Mouse (Mus musculus) midbrain, embryonic 11.5 days (tissue): Measurements from ENCODE around the gene Olig1. TPM values are rescaled to one million over a fixed set of nuclear protein-coding genes. Genes with fewer than 3 reads are reported as not detected.
A peak's percentile ranks its signal among the peaks of the same experiment; 100 is the strongest.

ENCODE experiments used
- ATAC-seq: fragments of 200-750 bp; cut with Nextera tagmentation; 2 replicates; pipeline ENCODE4 v1.8.0; 2017; ENCODE audit warnings: moderate TSS enrichment, moderate library complexity; ENCODE audit not compliant: low FRiP score
- DNase-seq: peaks from one replicate; pipeline ENCODE4 v3.0.0; 2015; ENCODE audit warnings: low spot score; ENCODE audit errors: missing footprints
- H3K27ac ChIP-seq: fragments of 300-500 bp; sonication (generic); 2 replicates; pipeline ENCODE4 v1.5.1; 2014; ENCODE audit warnings: low read depth, low read length
- H3K27me3 ChIP-seq: fragments of 300-500 bp; sonication (generic); 2 replicates; pipeline ENCODE4 v1.6.1; 2014; ENCODE audit warnings: mild to moderate bottlenecking, low read length, moderate library complexity, mixed read lengths; ENCODE audit not compliant: control insufficient read depth, insufficient read depth
- H3K36me3 ChIP-seq: fragments of 300-500 bp; sonication (generic); 2 replicates; pipeline ENCODE4 v1.6.1; 2014; ENCODE audit warnings: mild to moderate bottlenecking, low read length, moderate library complexity, mixed read lengths; ENCODE audit not compliant: control insufficient read depth, insufficient read depth
- H3K4me1 ChIP-seq: fragments of 300-500 bp; sonication (generic); 2 replicates; pipeline ENCODE4 v1.6.1; 2014; ENCODE audit warnings: low read length; ENCODE audit not compliant: control insufficient read depth, insufficient read depth
- H3K4me2 ChIP-seq: fragments of 300-500 bp; sonication (generic); 2 replicates; pipeline ENCODE4 v1.6.1; 2014; ENCODE audit warnings: mild to moderate bottlenecking, moderate library complexity
- H3K4me3 ChIP-seq: fragments of 300-500 bp; sonication (generic); 2 replicates; pipeline ENCODE4 v1.5.1; 2014; ENCODE audit warnings: low read depth, low read length
- H3K9ac ChIP-seq: fragments of 300-500 bp; sonication (generic); 2 replicates; pipeline ENCODE4 v1.6.1; 2014; ENCODE audit warnings: low read length
- H3K9me3 ChIP-seq: fragments of 300-500 bp; sonication (generic); 2 replicates; pipeline ENCODE4 v1.6.1; 2016; ENCODE audit warnings: low read length; ENCODE audit not compliant: control insufficient read depth
- WGBS: fragments of 180-500 bp; shearing (Covaris S2); extraction: QIAGEN DNeasy Blood & Tissue Kit; methylation state at CpG from one replicate; pipeline ENCODE4 v1.1.7; 2014; 5-methylcytosine and 5-hydroxymethylcytosine counted together
- polyA plus RNA-seq: library from polyadenylated mRNA; unstranded; fragments of >200 nt; fragmentation: Nextera tagmentation; extraction: Ambion mirVana; gene quantifications from 2 replicates; pipeline ENCODE4 v1.2.1, GENCODE M21; 2014

The Olig1 gene
- polyA plus RNA-seq, 1 experiment from 2014 or later = 3.2 TPM

DNA sequence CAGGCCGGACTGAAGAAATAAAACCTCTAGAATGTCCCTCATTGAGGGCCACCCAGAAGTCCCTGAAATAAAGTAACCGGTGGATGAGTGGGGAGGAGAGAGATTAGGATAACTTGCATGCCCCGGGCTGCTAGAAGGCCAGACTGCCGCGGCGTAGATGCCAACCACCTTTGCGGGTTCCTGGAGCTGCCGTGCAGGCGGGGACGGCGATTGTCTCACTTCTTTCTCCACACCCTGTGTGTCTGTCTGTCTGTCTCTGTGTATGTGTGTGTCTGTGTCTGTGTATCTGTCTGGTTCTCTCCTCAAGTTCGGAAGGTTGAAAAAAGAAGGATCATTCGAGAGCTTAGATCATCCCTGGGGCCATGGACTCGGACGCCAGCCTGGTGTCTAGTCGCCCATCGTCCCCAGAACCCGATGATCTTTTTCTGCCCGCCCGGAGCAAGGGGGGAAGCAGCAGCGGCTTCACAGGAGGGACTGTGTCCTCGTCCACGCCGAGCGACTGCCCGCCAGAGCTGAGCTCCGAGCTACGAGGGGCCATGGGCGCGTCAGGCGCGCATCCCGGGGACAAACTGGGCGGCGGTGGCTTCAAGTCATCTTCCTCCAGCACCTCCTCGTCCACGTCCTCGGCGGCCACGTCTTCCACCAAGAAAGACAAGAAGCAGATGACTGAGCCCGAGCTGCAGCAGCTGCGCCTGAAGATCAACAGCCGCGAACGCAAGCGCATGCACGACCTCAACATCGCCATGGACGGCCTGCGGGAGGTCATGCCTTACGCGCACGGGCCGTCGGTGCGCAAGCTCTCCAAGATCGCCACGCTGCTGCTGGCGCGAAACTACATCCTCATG is 43.3 kb upstream of the Olig1 start:
- Histone ChIP-seq H3K4me3 (peak overlapping the region; percentile 37), H3K9me3 (no peaks in the 10 kb centered on the region), H3K27me3 (peaks cover 99% of the 10 kb centered on the region), H3K9ac (peak overlapping the region; percentile 48), H3K36me3 (no peaks in the 10 kb centered on the region), H3K4me1 (peaks cover 25% of the 10 kb centered on the region), H3K27ac (no peak overlapping the region), H3K4me2 (peak overlapping the region; percentile 47)
- DNase-seq = peak; percentile 96
- ATAC-seq = no peak
- under 1% methylated on average over 60 of the region's 60 CpGs for WGBS

GRCm38 (mm10) chr16:91226883-91227759 is 42.5 kb upstream of the Olig1 start:
- WGBS = 1% methylated on average over 74 of the region's 85 CpGs
- H3K9me3 ChIP-seq = no peaks in the 10 kb centered on the region
- H3K4me3 ChIP-seq = peak overlapping the region; percentile 37
- DNase-seq = peak; percentile 96
- peaks cover 25% of the 10 kb centered on the region for H3K4me1 ChIP-seq
- peaks cover 98% of the 10 kb centered on the region for H3K27me3 ChIP-seq
- H3K4me2 ChIP-seq = peak overlapping the region; percentile 47
- no peaks in the 10 kb centered on the region for H3K36me3 ChIP-seq
- peak overlapping the region; percentile 48 for H3K9ac ChIP-seq
- no peak overlapping the region for H3K27ac ChIP-seq
- no peak for ATAC-seq

DNA sequence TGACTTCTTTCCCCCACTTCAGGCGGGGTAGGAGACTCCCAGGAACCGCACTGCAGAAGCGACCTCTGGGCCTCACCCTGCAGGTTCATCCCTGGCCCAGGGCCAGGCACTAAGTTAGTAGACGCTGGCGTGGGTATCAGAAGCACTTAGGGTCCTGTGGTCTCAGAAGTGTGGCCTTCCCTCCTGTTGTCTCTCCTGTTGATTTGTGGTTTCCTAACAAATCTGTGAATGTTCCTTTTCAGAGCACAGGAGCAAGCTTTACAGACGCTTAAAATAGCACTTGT is 41.9 kb upstream of the Olig1 start:
- H3K4me1 ChIP-seq = peaks cover 26% of the 10 kb centered on the region
- H3K9me3 ChIP-seq = no peaks in the 10 kb centered on the region
- H3K36me3 ChIP-seq = no peaks in the 10 kb centered on the region
- H3K4me3 ChIP-seq = peak overlapping the region; percentile 37
- no peak for DNase-seq
- ATAC-seq = no peak
- H3K27ac ChIP-seq = no peak overlapping the region
- H3K27me3 ChIP-seq = peaks cover 98% of the 10 kb centered on the region
- WGBS = 0% methylated on average over 6 of the region's 6 CpGs
- peak overlapping the region; percentile 47 for H3K4me2 ChIP-seq
- H3K9ac ChIP-seq = no peak overlapping the region

GRCm38 (mm10) chr16:91228238-91229071 is 41.1 kb upstream of the Olig1 start:
- ATAC-seq (no peak), DNase-seq (peak; percentile 95)
- Histone ChIP-seq H3K4me3 (peak overlapping the region; percentile 37), H3K27me3 (peaks cover 98% of the 10 kb centered on the region), H3K27ac (no peak overlapping the region), H3K4me2 (peak overlapping the region; percentile 47), H3K9ac (peak overlapping the region; percentile 17; the same call in 1 of the 2 replicates), H3K4me1 (peaks cover 21% of the 10 kb centered on the region), H3K36me3 (no peaks in the 10 kb centered on the region), H3K9me3 (no peaks in the 10 kb centered on the region)
- WGBS = under 1% methylated on average over 30 of the region's 30 CpGs

DNA sequence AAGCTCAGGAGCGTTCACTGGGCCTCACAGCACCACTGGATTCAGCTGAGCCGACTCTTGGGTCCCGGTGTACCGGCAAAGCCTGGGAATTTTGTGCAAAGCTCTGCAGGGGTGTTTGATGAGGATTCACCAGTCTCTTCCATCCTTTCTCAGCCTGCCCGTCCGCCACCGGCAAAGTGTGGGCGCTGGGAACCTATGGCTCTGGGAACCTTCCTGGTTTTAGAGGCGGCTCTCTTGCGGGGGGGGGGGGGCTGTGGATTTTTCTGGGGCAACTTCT is 40.6 kb upstream of the Olig1 start:
- DNase-seq (peak; percentile 94), ATAC-seq (no peak)
- H3K4me2 ChIP-seq = peak overlapping the region; percentile 47
- no peaks in the 10 kb centered on the region for H3K9me3 ChIP-seq
- peaks cover 98% of the 10 kb centered on the region for H3K27me3 ChIP-seq
- peak overlapping the region; percentile 6 for H3K4me3 ChIP-seq
- H3K36me3 ChIP-seq = no peaks in the 10 kb centered on the region
- peak overlapping the region; percentile 17; the same call in 1 of the 2 replicates for H3K9ac ChIP-seq
- H3K27ac ChIP-seq = no peak overlapping the region
- peaks cover 17% of the 10 kb centered on the region for H3K4me1 ChIP-seq
- WGBS = under 1% methylated on average over 10 of the region's 10 CpGs

DNA sequence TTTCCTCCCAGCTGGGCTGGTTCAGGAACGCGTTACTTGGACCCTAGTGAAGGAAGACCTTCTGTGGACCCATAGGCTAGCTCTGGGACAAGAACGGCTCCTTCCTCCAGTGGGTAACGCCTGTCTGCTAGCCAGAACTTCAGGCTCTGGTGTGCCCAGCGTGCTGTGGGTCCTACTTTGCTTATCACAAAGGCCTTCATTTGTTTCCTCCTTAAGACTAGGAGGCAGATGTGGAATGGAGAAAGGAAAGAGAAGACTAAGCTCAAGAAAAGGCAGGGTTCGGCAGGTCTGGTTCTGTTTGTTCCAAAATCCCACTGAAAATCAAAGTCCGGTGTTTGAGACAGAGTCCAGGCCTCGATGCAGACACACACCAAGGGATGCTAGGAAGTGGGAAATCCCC is 39.9 kb upstream of the Olig1 start:
- no peak overlapping the region for H3K4me2 ChIP-seq
- 8% methylated on average over 8 of the region's 8 CpGs for WGBS
- ATAC-seq (no peak), DNase-seq (peak; percentile 92)
- H3K27me3 ChIP-seq = peaks cover 98% of the 10 kb centered on the region
- peaks cover 17% of the 10 kb centered on the region for H3K4me1 ChIP-seq
- H3K9ac ChIP-seq = no peak overlapping the region
- H3K27ac ChIP-seq = no peak overlapping the region
- no peak overlapping the region for H3K4me3 ChIP-seq
- no peaks in the 10 kb centered on the region for H3K36me3 ChIP-seq
- H3K9me3 ChIP-seq = no peaks in the 10 kb centered on the region

DNA sequence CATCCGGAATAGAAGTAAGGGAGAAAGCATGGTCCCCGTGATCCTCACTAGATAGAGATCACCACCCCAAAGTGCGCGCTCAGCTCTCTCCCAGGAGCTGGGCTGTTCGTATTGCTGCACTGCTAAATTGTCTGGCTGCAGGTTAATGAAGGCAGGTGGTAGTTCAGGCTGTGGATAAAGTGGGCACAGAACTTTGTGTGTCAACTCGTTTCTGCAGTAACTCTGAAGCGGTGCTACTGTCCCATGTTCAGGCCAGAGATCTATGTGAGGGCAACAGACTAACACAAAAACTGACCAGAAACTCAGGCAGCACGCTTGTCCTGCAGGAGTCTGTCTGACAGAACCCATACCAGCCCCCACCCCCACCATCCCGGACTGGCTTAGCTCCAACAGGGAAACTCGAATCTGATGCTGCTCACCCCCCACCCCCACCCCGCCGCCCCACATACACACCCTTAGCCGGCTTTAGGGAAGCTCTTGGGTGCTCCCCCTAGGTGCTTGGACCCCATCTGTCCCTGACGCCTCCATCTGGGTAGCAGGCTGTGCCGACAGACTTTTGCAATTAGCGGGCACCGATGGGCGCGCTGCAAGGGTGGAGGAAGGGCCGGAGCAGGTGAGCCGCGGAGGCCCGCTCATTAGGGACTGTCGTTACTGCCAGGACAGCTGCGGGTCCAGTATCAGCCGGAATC is 37.6 kb upstream of the Olig1 start:
- WGBS = 3% methylated on average over 26 of the region's 26 CpGs
- Histone ChIP-seq H3K36me3 (no peaks in the 10 kb centered on the region), H3K9me3 (no peaks in the 10 kb centered on the region), H3K27ac (no peak overlapping the region), H3K9ac (no peak overlapping the region), H3K4me3 (no peak overlapping the region), H3K4me2 (no peak overlapping the region), H3K27me3 (peaks cover 89% of the 10 kb centered on the region), H3K4me1 (peaks cover 4% of the 10 kb centered on the region; the same call in 1 of the 2 replicates)
- ATAC-seq (peak; percentile 40), DNase-seq (peak; percentile 90)

DNA sequence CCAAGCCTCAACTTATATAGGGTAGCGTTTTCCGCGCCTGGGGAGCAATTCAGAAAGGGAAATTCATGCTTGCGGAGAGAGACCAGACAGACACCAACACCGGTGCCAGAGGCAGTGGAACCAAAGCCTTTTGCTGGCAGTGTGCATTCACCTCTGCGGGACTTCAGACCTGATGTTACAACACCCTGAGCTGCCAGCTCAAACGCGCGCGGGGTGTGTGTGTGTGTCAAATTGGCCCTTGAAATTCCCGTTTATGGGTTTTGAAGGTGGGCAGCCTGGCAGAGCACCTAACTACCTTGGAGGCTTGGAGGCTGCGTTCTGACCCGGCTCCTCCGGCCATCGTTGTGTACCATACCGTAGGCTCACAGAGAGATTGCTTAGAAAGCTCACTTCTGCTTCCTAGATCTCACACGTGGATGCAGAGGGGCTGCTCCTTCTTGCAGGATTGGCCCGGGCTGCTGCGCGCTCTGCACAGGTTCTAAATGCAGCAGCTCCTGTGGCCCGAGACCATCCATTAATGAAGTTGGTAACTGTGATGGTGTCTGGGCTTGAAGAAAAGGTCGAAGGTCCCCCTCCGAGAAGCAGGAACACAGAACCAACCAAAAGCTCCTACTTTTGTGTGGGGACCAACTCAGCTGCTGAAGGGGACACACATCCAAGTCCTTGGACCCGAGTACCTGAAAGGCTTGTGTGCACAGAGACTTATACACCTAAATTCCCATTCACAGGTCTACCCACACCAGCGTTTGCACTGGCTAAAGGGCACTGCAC is 36.9 kb upstream of the Olig1 start:
- no peaks in the 10 kb centered on the region for H3K36me3 ChIP-seq
- no peak for ATAC-seq
- no peak overlapping the region for H3K9ac ChIP-seq
- H3K4me1 ChIP-seq = peaks cover 4% of the 10 kb centered on the region; the same call in 1 of the 2 replicates
- peak; percentile 95 for DNase-seq
- H3K4me3 ChIP-seq = no peak overlapping the region
- no peak overlapping the region for H3K27ac ChIP-seq
- no peak overlapping the region for H3K4me2 ChIP-seq
- 2% methylated on average over 25 of the region's 25 CpGs for WGBS
- no peaks in the 10 kb centered on the region for H3K9me3 ChIP-seq
- peaks cover 82% of the 10 kb centered on the region for H3K27me3 ChIP-seq
